Comparison of ENCODE assay signal across 13 mouse cellular contexts in genomic region chr16:45244930-45245472, GRCm38 (mm10). TPM values are rescaled to one million over a fixed set of nuclear protein-coding genes. Genes with fewer than 3 reads are reported as not detected.
DNase-seq lines count a peak whose midpoint lies in the region; ATAC-seq lines count a peak whose summit lies in the region.
"Had no signal": no experiment of that assay in that cellular context is flagged by ENCODE, and none has a peak within 500 bp of the region (broad histone marks: within the 10 kb centered on the region; RNA-seq: fewer than 3 reads in every experiment).

No protein-coding gene starts in this region.

- H3K27ac ChIP-seq in forebrain, embryonic 16.5 days (ENCODE audit: low read length), result no peak overlapping the region
- peak overlapping the region; percentile 39; the same call in 1 of the 2 replicates for H3K27ac ChIP-seq in midbrain, embryonic 12.5 days (replicated peaks)

- H3K9ac ChIP-seq in forebrain, embryonic 16.5 days (replicated peaks; ENCODE audit: low read depth, low read length), result no peak overlapping the region
- H3K9ac ChIP-seq in midbrain, embryonic 12.5 days (replicated peaks), result no peak overlapping the region

- 2% methylated on average over 3 of the region's 3 CpGs for WGBS in forebrain, embryonic 16.5 days
- 14% methylated on average over 3 of the region's 3 CpGs for WGBS in midbrain, embryonic 12.5 days

- 0 out of 2 replicates have a peak, but pooled peaks cover 2% of the 10 kb centered on the region for H3K4me1 ChIP-seq in forebrain, embryonic 16.5 days (replicated peaks; ENCODE audit: control insufficient read depth, insufficient read depth, low read length)
- H3K4me1 ChIP-seq in midbrain, embryonic 12.5 days, result peaks cover 3% of the 10 kb centered on the region; the same call in 1 of the 2 replicates
- H3K4me1 ChIP-seq: megakaryocyte, embryonic 14.5 days had no signal

- peak; percentile 28; the same call in 1 of the 2 replicates for ATAC-seq in forebrain, embryonic 16.5 days
- peak; percentile 72 for ATAC-seq in midbrain, embryonic 12.5 days (ENCODE audit: low FRiP score, low read depth)
- ATAC-seq: CD4-positive, CD25-positive, alpha-beta regulatory T cell, adult 4 months; Patski had no signal

- H3K27me3 ChIP-seq in forebrain, embryonic 16.5 days (replicated peaks; ENCODE audit: control insufficient read depth, insufficient read depth, low read length), result no peaks in the 10 kb centered on the region
- H3K27me3 ChIP-seq in midbrain, embryonic 12.5 days, result no peaks in the 10 kb centered on the region
- H3K27me3 ChIP-seq: megakaryocyte, embryonic 14.5 days had no signal

- H3K4me2 ChIP-seq in forebrain, embryonic 16.5 days (ENCODE audit: low read length), result no peak overlapping the region
- no peak overlapping the region for H3K4me2 ChIP-seq in midbrain, embryonic 12.5 days (replicated peaks)

- H3K9me3 ChIP-seq in forebrain, embryonic 16.5 days (ENCODE audit: control insufficient read depth, low read length), result no peaks in the 10 kb centered on the region
- no peaks in the 10 kb centered on the region for H3K9me3 ChIP-seq in midbrain, embryonic 12.5 days
- H3K9me3 ChIP-seq: megakaryocyte, embryonic 14.5 days had no signal

- H3K36me3 ChIP-seq in forebrain, embryonic 16.5 days (ENCODE audit: control insufficient read depth, insufficient read depth), result no peaks in the 10 kb centered on the region
- no peaks in the 10 kb centered on the region for H3K36me3 ChIP-seq in midbrain, embryonic 12.5 days

- peak; percentile 89 for DNase-seq in retina, postnatal 1 day
- no peak for DNase-seq in retina, embryonic 14.5 days (ENCODE audit: low spot score)
- no peak for DNase-seq in cerebellum, postnatal 4 days (ENCODE audit: low spot score in 2 of 2)
- no peak for DNase-seq in kidney, adult 18-20 months
- no peak for DNase-seq in adrenal gland, postnatal 25 days
- DNase-seq: cerebellum, adult 9-11 months; kidney, postnatal 4 days; lung, adult 18-20 months had no signal

- H3K4me3 ChIP-seq in forebrain, embryonic 16.5 days (replicated peaks; ENCODE audit: low read length), result no peak overlapping the region
- no peak overlapping the region for H3K4me3 ChIP-seq in midbrain, embryonic 12.5 days
- H3K4me3 ChIP-seq: megakaryocyte, embryonic 14.5 days had no signal

RNA-seq across cellular contexts. Expression of gene Btla, which starts 20.9 kb away (rescaled TPM):
- 0.06 and 0.10 TPM in 2 replicates for polyA plus RNA-seq in forebrain, embryonic 16.5 days (2015; fragmentation: Nextera tagmentation; extraction: Ambion mirVana)
- 0.28 and 0.71 TPM in 2 replicates for polyA plus RNA-seq in midbrain, embryonic 12.5 days (2016; fragmentation: Nextera tagmentation; extraction: Ambion mirVana)
- total RNA-seq in adrenal gland, postnatal 25 days (2021), result 0.33 TPM in 1 of 2 replicates, not detected in the other
- polyA plus RNA-seq: Patski had no signal
